Mouse (Mus musculus) liver, embryonic 14.5 days (tissue): Measurements from ENCODE around the gene Olfr1344.

Experiments used
- CTCF ChIP-seq: IDR thresholded peaks from 2 replicates; pipeline ENCODE4 v1.5.1; 2016; ENCODE audit warnings: antibody characterized with exemption, low read depth, control low read depth
- EP300 ChIP-seq: IDR thresholded peaks from 2 replicates; pipeline ENCODE4 v1.6.1; 2016; ENCODE audit warnings: antibody characterized with exemption, low read depth

GRCm38 (mm10) chr7:6455868-6456267, 17.4 kb downstream of the Olfr1344 start, which contains the start of gene Olfr1336:
- no peak for TF ChIP-seq CTCF
- no peak for TF ChIP-seq EP300
